Mouse (Mus musculus) ovary, postnatal 36 days (tissue): ENCODE measurements around the gene Sulf2.
"Not testable (repeated sequence)": the region's sequence is repeated elsewhere in the genome, so short reads cannot be mapped to it uniquely, and the experiment has no call there.

ENCODE experiments used
- DNase-seq: peaks from one replicate; pipeline ENCODE4 v3.0.0; 2022; ENCODE audit warnings: low spot score, mixed read lengths

Gene Sulf2

GRCm38 (mm10) chr2:166155454-166155815 is at the start of gene Sulf2:
Gene Sulf2 (minus strand): TSS chr2:166155663.
- DNase-seq, result peak; percentile 77

- DNase-seq, result no peak
Observed at GRCm38 (mm10) chr2:166204174-166204573, 48.7 kb upstream of the Sulf2 start.

GRCm38 (mm10) chr2:166203647-166204046 is 48.2 kb upstream of the Sulf2 start:
- DNase-seq, result no peak

- DNase-seq, result no peak
Observed at GRCm38 (mm10) chr2:166197964-166198363, 42.5 kb upstream of the Sulf2 start.

- DNase-seq, result no peak
Observed at GRCm38 (mm10) chr2:166197064-166197463, 41.6 kb upstream of the Sulf2 start.

- DNase-seq, result no peak
Observed at GRCm38 (mm10) chr2:166196080-166196786, 40.8 kb upstream of the Sulf2 start.

GRCm38 (mm10) chr2:166195041-166195440 is 39.6 kb upstream of the Sulf2 start:
- no peak for DNase-seq

- DNase-seq, result no peak
Observed at GRCm38 (mm10) chr2:166194112-166194758, 38.8 kb upstream of the Sulf2 start.

GRCm38 (mm10) chr2:166193509-166193908 is 38.0 kb upstream of the Sulf2 start:
- no peak for DNase-seq

GRCm38 (mm10) chr2:166190816-166191215 is 35.4 kb upstream of the Sulf2 start:
- DNase-seq, result no peak

- no peak for DNase-seq
Observed at GRCm38 (mm10) chr2:166189191-166189590, 33.7 kb upstream of the Sulf2 start.

- not testable (repeated sequence) for DNase-seq
Observed at GRCm38 (mm10) chr2:166187874-166188453, 32.5 kb upstream of the Sulf2 start.

- not testable (repeated sequence) for DNase-seq
Observed at GRCm38 (mm10) chr2:166187319-166187718, 31.9 kb upstream of the Sulf2 start.

GRCm38 (mm10) chr2:166186244-166186948 is 30.9 kb upstream of the Sulf2 start:
- DNase-seq, result no peak

GRCm38 (mm10) chr2:166185768-166186167 is 30.3 kb upstream of the Sulf2 start:
- no peak for DNase-seq

GRCm38 (mm10) chr2:166184417-166184816 is 29.0 kb upstream of the Sulf2 start:
- DNase-seq, result no peak

- DNase-seq, result no peak
Observed at GRCm38 (mm10) chr2:166182009-166182685, 26.7 kb upstream of the Sulf2 start.

GRCm38 (mm10) chr2:166180744-166181508 is 25.5 kb upstream of the Sulf2 start:
- DNase-seq, result peak; percentile 58

- no peak for DNase-seq
Observed at GRCm38 (mm10) chr2:166180136-166180649, 24.7 kb upstream of the Sulf2 start.

- DNase-seq, result peak; percentile 31
Observed at GRCm38 (mm10) chr2:166179457-166180101, 24.1 kb upstream of the Sulf2 start.
